Mouse (Mus musculus) neural tube, embryonic 13.5 days (tissue): ENCODE data around the gene Gm20837. TPM values are rescaled to one million over a fixed set of nuclear protein-coding genes. Genes with fewer than 3 reads are reported as not detected.
"Not testable (repeated sequence)": the region's sequence is repeated elsewhere in the genome, so short reads cannot be mapped to it uniquely, and the experiment has no call there.

Experiments used
- ATAC-seq: fragments of 200-750 bp; cut with Nextera tagmentation; 2 replicates; pipeline ENCODE4 v1.8.0; 2017; ENCODE audit warnings: low read depth, mild to moderate bottlenecking, moderate TSS enrichment, moderate library complexity
- H3K27ac ChIP-seq: fragments of 300-500 bp; sonication (generic); replicated peaks from 2 replicates; pipeline ENCODE4 v1.5.1; 2015; ENCODE audit warnings: moderate library complexity, mild to moderate bottlenecking, inconsistent platforms
- H3K27me3 ChIP-seq: fragments of 300-500 bp; sonication (generic); 2 replicates; pipeline ENCODE4 v1.6.1; 2015; ENCODE audit warnings: mild to moderate bottlenecking, inconsistent platforms
- H3K36me3 ChIP-seq: fragments of 300-500 bp; sonication (generic); 2 replicates; pipeline ENCODE4 v1.6.1; 2015; ENCODE audit warnings: mild to moderate bottlenecking, inconsistent platforms
- H3K4me1 ChIP-seq: fragments of 300-500 bp; sonication (generic); replicated peaks from 2 replicates; pipeline ENCODE4 v1.6.1; 2015; ENCODE audit warnings: inconsistent platforms
- H3K4me2 ChIP-seq: fragments of 300-500 bp; sonication (generic); 2 replicates; pipeline ENCODE4 v1.6.1; 2015; ENCODE audit warnings: inconsistent platforms, mild to moderate bottlenecking, moderate library complexity
- H3K4me3 ChIP-seq: fragments of 300-500 bp; sonication (generic); 2 replicates; pipeline ENCODE4 v1.5.1; 2015; ENCODE audit warnings: mild to moderate bottlenecking, inconsistent platforms
- H3K9ac ChIP-seq: fragments of 300-500 bp; sonication (generic); 2 replicates; pipeline ENCODE4 v1.6.1; 2015; ENCODE audit warnings: moderate library complexity, mild to moderate bottlenecking, inconsistent platforms
- H3K9me3 ChIP-seq: fragments of 300-500 bp; sonication (generic); 2 replicates; pipeline ENCODE4 v1.6.1; 2016; ENCODE audit warnings: inconsistent platforms
- WGBS: fragments of 180-500 bp; shearing (Covaris S2); methylation state at CpG from one replicate; pipeline ENCODE4 v1.1.7; 2015; 5-methylcytosine and 5-hydroxymethylcytosine counted together
- polyA plus RNA-seq: library from polyadenylated mRNA; unstranded; fragments of >200 nt; fragmentation: Nextera tagmentation; extraction: Ambion mirVana; gene quantifications from 2 replicates; pipeline ENCODE4 v1.2.1, GENCODE M21; 2015

The Gm20837 gene
- not detected in 2 replicates for polyA plus RNA-seq

DNA sequence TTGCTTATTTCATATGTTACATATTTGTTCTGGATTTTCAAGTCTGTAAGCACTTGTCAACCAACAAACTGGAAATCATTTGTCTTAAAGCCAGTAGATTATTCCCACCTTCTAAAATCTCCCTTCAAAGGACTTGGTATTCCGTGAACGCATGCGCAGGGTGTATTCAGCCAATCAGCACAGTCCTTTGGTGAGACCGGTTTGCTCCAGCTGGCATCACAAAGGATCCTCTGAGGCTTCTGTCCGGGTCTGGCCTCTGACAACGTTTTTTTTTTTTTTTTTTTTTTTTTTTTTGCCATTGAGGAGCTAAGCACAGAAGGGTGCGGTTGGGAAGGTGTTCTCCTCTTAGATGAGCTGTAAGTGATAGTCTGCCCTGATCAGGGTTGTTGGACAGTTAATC is at the start of gene Gm20837:
TSS of gene Gm20837 (plus strand) at position 301 of the 400 bp plus-strand sequence.
- no CpG with 5 or more reads among the region's 7 CpGs for WGBS
- H3K4me2 ChIP-seq, result not testable (repeated sequence)

More for the DNA sequence above, at the start of gene Gm20837:
- not testable (repeated sequence) for ATAC-seq, H3K4me3 ChIP-seq, H3K27ac ChIP-seq, H3K36me3 ChIP-seq, H3K9me3 ChIP-seq, H3K27me3 ChIP-seq, H3K4me1 ChIP-seq, H3K9ac ChIP-seq
